Mouse (Mus musculus) lung, postnatal 4 days (tissue): ENCODE measurements around the gene Ankzf1.

Source experiments
- DNase-seq, 2 experiments: peaks; one replicate each; pipeline ENCODE4 v3.0.0; 2021

The Ankzf1 gene

GRCm38 (mm10) chr1:75227653-75228052, 35.7 kb downstream of the Ankzf1 start:
- no peak for DNase-seq

GRCm38 (mm10) chr1:75229158-75229557, 37.2 kb downstream of the Ankzf1 start:
- DNase-seq, result no peak

GRCm38 (mm10) chr1:75230335-75230994, 38.5 kb downstream of the Ankzf1 start:
- peak in 1 of 2 experiments; percentile 20 for DNase-seq

GRCm38 (mm10) chr1:75231224-75231623, 39.3 kb downstream of the Ankzf1 start:
- peak in 1 of 2 experiments; percentile 19 for DNase-seq

GRCm38 (mm10) chr1:75231664-75232152, 39.8 kb downstream of the Ankzf1 start, which contains the start of gene A630095N17Rik:
A630095N17Rik (minus strand) TSS chr1:75232102.
- DNase-seq, result peak in 1 of 2 experiments; percentile 12

- DNase-seq, result peak in 1 of 2 experiments; percentile 8
These were observed 40.5 kb downstream of the Ankzf1 start for GRCm38 (mm10) chr1:75232489-75232888.

GRCm38 (mm10) chr1:75234606-75235005, 42.7 kb downstream of the Ankzf1 start:
- peak; percentile 72 to 76 for DNase-seq

GRCm38 (mm10) chr1:75236117-75237050, 44.4 kb downstream of the Ankzf1 start, which contains the start of gene Dnajb2:
Dnajb2 (plus strand) TSS chr1:75236406.
- DNase-seq, result peak; percentile 88 to 92

- DNase-seq, result no peak
These were observed 47.6 kb downstream of the Ankzf1 start for GRCm38 (mm10) chr1:75239591-75239990.

GRCm38 (mm10) chr1:75243411-75243810, 51.5 kb downstream of the Ankzf1 start:
- no peak for DNase-seq

- no peak for DNase-seq
These were observed 52.4 kb downstream of the Ankzf1 start for GRCm38 (mm10) chr1:75244175-75244826.

GRCm38 (mm10) chr1:75244836-75245235, 52.9 kb downstream of the Ankzf1 start:
- peak in 1 of 2 experiments; percentile 55 for DNase-seq

GRCm38 (mm10) chr1:75247071-75247930, 55.4 kb downstream of the Ankzf1 start:
- DNase-seq, result no peak

GRCm38 (mm10) chr1:75248041-75248772, 56.3 kb downstream of the Ankzf1 start:
- DNase-seq, result peak; percentile 50 to 72
